In the genomic region with DNA sequence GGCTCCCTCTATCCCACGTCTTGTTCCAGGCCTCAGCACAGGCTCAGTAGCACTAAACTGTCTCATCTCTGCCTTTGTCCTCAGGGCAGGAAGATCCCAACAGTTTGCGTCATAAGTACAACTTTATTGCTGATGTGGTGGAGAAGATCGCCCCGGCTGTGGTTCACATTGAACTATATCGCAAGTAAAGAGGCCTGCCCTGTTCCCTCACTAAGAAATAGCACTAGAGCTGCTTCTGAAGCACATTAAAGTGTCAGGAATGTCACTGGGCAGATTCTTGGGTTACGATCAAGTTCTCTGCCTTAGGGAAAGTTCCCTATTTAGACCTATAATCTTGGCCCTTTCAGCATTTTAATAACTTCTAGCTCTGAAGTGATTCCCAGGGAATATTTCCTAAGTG, we compare ENCODE assay signal across 22 mouse cellular contexts. TPM values are rescaled to one million over a fixed set of nuclear protein-coding genes. Genes with fewer than 3 reads are reported as not detected.
DNase-seq lines count a peak whose midpoint lies in the region; ATAC-seq lines count a peak whose summit lies in the region.
"Had no signal": no experiment of that assay in that cellular context is flagged by ENCODE, and none has a peak within 500 bp of the region (broad histone marks: within the 10 kb centered on the region; RNA-seq: fewer than 3 reads in every experiment).

No protein-coding gene starts in this region.

- no peaks in the 10 kb centered on the region for H3K27me3 ChIP-seq in heart, embryonic 14.5 days (ENCODE audit: control insufficient read depth, insufficient read depth, low read length)
- H3K27me3 ChIP-seq in heart, embryonic 12.5 days (replicated peaks) = no peaks in the 10 kb centered on the region
- no peaks in the 10 kb centered on the region for H3K27me3 ChIP-seq in limb, embryonic 13.5 days
- no peaks in the 10 kb centered on the region for H3K27me3 ChIP-seq in limb, embryonic 10.5 days (ENCODE audit: low read depth, poor library complexity, severe bottlenecking)
- no peaks in the 10 kb centered on the region for H3K27me3 ChIP-seq in embryonic facial prominence, embryonic 14.5 days (replicated peaks; ENCODE audit: control insufficient read depth, insufficient read depth, low read length)
- H3K27me3 ChIP-seq in stomach, embryonic 16.5 days (ENCODE audit: control insufficient read depth, insufficient read depth, low read length) = no peaks in the 10 kb centered on the region
- H3K27me3 ChIP-seq: liver, embryonic 13.5 days; lung, embryonic 15.5 days; neural tube, embryonic 13.5 days had no signal

- no peak for DNase-seq in limb, embryonic 10.5 days (ENCODE audit: low spot score)
- no peak for DNase-seq in embryonic facial prominence, embryonic 14.5 days (ENCODE audit: low spot score)
- no peak for DNase-seq in ovary, adult 18-20 months (ENCODE audit: low spot score)
- DNase-seq: cerebellum, adult 8-10 months; forebrain, postnatal 0 days; heart, postnatal 36 days; kidney, adult 11 months; kidney, postnatal 14 days; layer of hippocampus, adult 9-11 months; left cerebral cortex, postnatal 4 days; liver, embryonic 13.5 days; midbrain, embryonic 14.5 days; thymus, postnatal 36 days had no signal

- H3K9me3 ChIP-seq in heart, embryonic 14.5 days (ENCODE audit: control insufficient read depth, low read length) = no peaks in the 10 kb centered on the region
- no peaks in the 10 kb centered on the region for H3K9me3 ChIP-seq in heart, embryonic 12.5 days (replicated peaks)
- no peaks in the 10 kb centered on the region for H3K9me3 ChIP-seq in limb, embryonic 13.5 days
- H3K9me3 ChIP-seq in limb, embryonic 10.5 days (replicated peaks) = no peaks in the 10 kb centered on the region
- no peaks in the 10 kb centered on the region for H3K9me3 ChIP-seq in embryonic facial prominence, embryonic 14.5 days (ENCODE audit: control insufficient read depth, low read length)
- H3K9me3 ChIP-seq in stomach, embryonic 16.5 days (replicated peaks; ENCODE audit: control insufficient read depth, low read length) = no peaks in the 10 kb centered on the region
- H3K9me3 ChIP-seq: forebrain, embryonic 10.5 days; liver, embryonic 13.5 days; lung, embryonic 15.5 days; neural tube, embryonic 13.5 days had no signal

- H3K27ac ChIP-seq in heart, embryonic 14.5 days (replicated peaks in 1 of 2; ENCODE audit: control insufficient read depth in 1 of 2, insufficient read depth in 1 of 2, low read depth in 2 of 2, low read length in 2 of 2) = peak overlapping the region; percentile 42 to 47; a peak in 2 of 4 replicates
- no peak overlapping the region; the same call in 1 of the 2 replicates for H3K27ac ChIP-seq in heart, embryonic 12.5 days (ENCODE audit: poor library complexity, severe bottlenecking)
- peak overlapping the region; percentile 48; the same call in 1 of the 2 replicates for H3K27ac ChIP-seq in limb, embryonic 13.5 days
- H3K27ac ChIP-seq in limb, embryonic 10.5 days = no peak overlapping the region; the same call in 1 of the 2 replicates
- H3K27ac ChIP-seq in embryonic facial prominence, embryonic 14.5 days (replicated peaks; ENCODE audit: low read depth, low read length) = 0 out of 2 replicates have a peak overlapping the region, but pooled peaks have one; percentile 31
- H3K27ac ChIP-seq in stomach, embryonic 16.5 days (ENCODE audit: low read length) = peak overlapping the region; percentile 40; the same call in 1 of the 2 replicates
- H3K27ac ChIP-seq: forebrain, embryonic 10.5 days; left cerebral cortex, adult 2 months; liver, embryonic 13.5 days; lung, embryonic 15.5 days; neural tube, embryonic 13.5 days had no signal

- H3K4me1 ChIP-seq in heart, embryonic 14.5 days (ENCODE audit: control insufficient read depth in 2 of 2, insufficient read depth in 2 of 2, low read length in 2 of 2) = peaks cover 44 to 59% of the 10 kb centered on the region in 2 experiments
- H3K4me1 ChIP-seq in heart, embryonic 12.5 days (replicated peaks) = peaks cover 59% of the 10 kb centered on the region
- peaks cover 51% of the 10 kb centered on the region for H3K4me1 ChIP-seq in limb, embryonic 13.5 days
- H3K4me1 ChIP-seq in limb, embryonic 10.5 days = peaks cover 26% of the 10 kb centered on the region
- H3K4me1 ChIP-seq in embryonic facial prominence, embryonic 14.5 days (ENCODE audit: control insufficient read depth, insufficient read depth, low read length) = peaks cover 33% of the 10 kb centered on the region
- peaks cover 38% of the 10 kb centered on the region for H3K4me1 ChIP-seq in stomach, embryonic 16.5 days (ENCODE audit: control insufficient read depth, insufficient read depth, low read length)
- H3K4me1 ChIP-seq: liver, embryonic 13.5 days had no signal

- no peaks in the 10 kb centered on the region for H3K36me3 ChIP-seq in heart, embryonic 14.5 days (ENCODE audit: control insufficient read depth, insufficient read depth, low read length)
- no peaks in the 10 kb centered on the region for H3K36me3 ChIP-seq in heart, embryonic 12.5 days
- H3K36me3 ChIP-seq in limb, embryonic 13.5 days = no peaks in the 10 kb centered on the region
- no peaks in the 10 kb centered on the region for H3K36me3 ChIP-seq in limb, embryonic 10.5 days
- H3K36me3 ChIP-seq in embryonic facial prominence, embryonic 14.5 days (ENCODE audit: control insufficient read depth, insufficient read depth, low read length) = no peaks in the 10 kb centered on the region
- H3K36me3 ChIP-seq in stomach, embryonic 16.5 days (ENCODE audit: control insufficient read depth, insufficient read depth, low read length) = no peaks in the 10 kb centered on the region
- H3K36me3 ChIP-seq: forebrain, embryonic 10.5 days; liver, embryonic 13.5 days; lung, embryonic 15.5 days; neural tube, embryonic 13.5 days had no signal

- 58% methylated on average over 6 of the region's 6 CpGs for WGBS in heart, embryonic 14.5 days
- WGBS in heart, embryonic 12.5 days = 74% methylated on average over 6 of the region's 6 CpGs
- WGBS in limb, embryonic 13.5 days = 43% methylated on average over 6 of the region's 6 CpGs
- WGBS in limb, embryonic 10.5 days = 73% methylated on average over 6 of the region's 6 CpGs
- 67% methylated on average over 6 of the region's 6 CpGs for WGBS in embryonic facial prominence, embryonic 14.5 days
- WGBS in stomach, embryonic 16.5 days = 80% methylated on average over 6 of the region's 6 CpGs

- H3K4me2 ChIP-seq in heart, embryonic 14.5 days (ENCODE audit: low read length) = no peak overlapping the region
- no peak overlapping the region for H3K4me2 ChIP-seq in heart, embryonic 12.5 days
- no peak overlapping the region for H3K4me2 ChIP-seq in limb, embryonic 13.5 days (replicated peaks)
- no peak overlapping the region for H3K4me2 ChIP-seq in embryonic facial prominence, embryonic 14.5 days (ENCODE audit: low read depth, low read length)
- no peak overlapping the region for H3K4me2 ChIP-seq in stomach, embryonic 16.5 days (ENCODE audit: low read depth, low read length)
- H3K4me2 ChIP-seq: liver, embryonic 13.5 days; lung, embryonic 15.5 days; neural tube, embryonic 13.5 days had no signal

- no peak overlapping the region for H3K4me3 ChIP-seq in heart, embryonic 14.5 days (ENCODE audit: control insufficient read depth in 1 of 2, insufficient read depth in 1 of 2, low read depth in 1 of 2, low read length in 2 of 2)
- H3K4me3 ChIP-seq in heart, embryonic 12.5 days = no peak overlapping the region
- H3K4me3 ChIP-seq in limb, embryonic 13.5 days = no peak overlapping the region
- no peak overlapping the region for H3K4me3 ChIP-seq in limb, embryonic 10.5 days
- H3K4me3 ChIP-seq in embryonic facial prominence, embryonic 14.5 days (ENCODE audit: low read depth, low read length) = no peak overlapping the region
- H3K4me3 ChIP-seq in stomach, embryonic 16.5 days (replicated peaks; ENCODE audit: low read length) = no peak overlapping the region
- H3K4me3 ChIP-seq: forebrain, embryonic 10.5 days; left cerebral cortex, adult 2 months; liver, embryonic 13.5 days; lung, embryonic 15.5 days; neural tube, embryonic 13.5 days had no signal

- no peak for ATAC-seq in heart, embryonic 14.5 days (ENCODE audit: insufficient number of reproducible peaks, insufficient read depth, low FRiP score, low read depth)
- no peak for ATAC-seq in heart, embryonic 12.5 days (ENCODE audit: insufficient number of reproducible peaks, low FRiP score)
- no peak for ATAC-seq in limb, embryonic 13.5 days (ENCODE audit: low FRiP score, low read depth)
- ATAC-seq in embryonic facial prominence, embryonic 14.5 days (ENCODE audit: low read depth) = no peak
- no peak for ATAC-seq in stomach, embryonic 16.5 days (ENCODE audit: insufficient read depth, low FRiP score)
- ATAC-seq: forebrain, postnatal 0 days; hindbrain, embryonic 16.5 days had no signal

- no peak overlapping the region for H3K9ac ChIP-seq in heart, embryonic 14.5 days (ENCODE audit: low read length)
- H3K9ac ChIP-seq in heart, embryonic 12.5 days = no peak overlapping the region
- no peak overlapping the region for H3K9ac ChIP-seq in limb, embryonic 13.5 days
- no peak overlapping the region for H3K9ac ChIP-seq in embryonic facial prominence, embryonic 14.5 days (ENCODE audit: low read depth, low read length)
- no peak overlapping the region for H3K9ac ChIP-seq in stomach, embryonic 16.5 days (ENCODE audit: low read length)
- H3K9ac ChIP-seq: forebrain, postnatal 0 days; liver, embryonic 13.5 days; lung, embryonic 15.5 days; neural tube, embryonic 13.5 days had no signal

RNA-seq across cellular contexts. Expression of gene Htra1, which starts 25.5 kb away (rescaled TPM):
- polyA plus RNA-seq in heart, embryonic 14.5 days (2014; fragmentation: Nextera tagmentation; extraction: Ambion mirVana) = 60.0 and 73.5 TPM in 2 replicates
- 72.8 and 75.2 TPM in 2 replicates for polyA plus RNA-seq in heart, embryonic 12.5 days (2016; fragmentation: Nextera tagmentation; extraction: Ambion mirVana)
- polyA plus RNA-seq in limb, embryonic 13.5 days (2015; fragmentation: Nextera tagmentation; extraction: Ambion mirVana) = 78.4 and 87.6 TPM in 2 replicates
- 3.0 and 5.1 TPM in 2 replicates for polyA plus RNA-seq in limb, embryonic 10.5 days (2016; fragmentation: Nextera tagmentation; extraction: Ambion mirVana)
- polyA plus RNA-seq in embryonic facial prominence, embryonic 14.5 days (2014; fragmentation: Nextera tagmentation; extraction: Ambion mirVana) = 113 and 128 TPM in 2 replicates
- 30.3 and 32.2 TPM in 2 replicates for polyA plus RNA-seq in stomach, embryonic 16.5 days (2015; fragmentation: Nextera tagmentation; extraction: Ambion mirVana)

Comparison
In these comparisons a context has a peak if more than half of its experiments do, and no peak if none do; other contexts are left out.
1. H3K27ac ChIP-seq: peak in heart, embryonic 14.5 days (2 of 2), limb, embryonic 13.5 days (single experiment), embryonic facial prominence, embryonic 14.5 days (single experiment) and stomach, embryonic 16.5 days (single experiment); none in heart, embryonic 12.5 days (single experiment) and limb, embryonic 10.5 days (single experiment).